Mouse (Mus musculus): Measurements from ENCODE around the gene E2f8.

- TF ChIP-seq CTCF (IDR thresholded peaks at IDR 0.05; ENCODE audit: extremely low read depth, insufficient read length, insufficient replicate concordance, low read depth, low read length) (no peak), POLR2A (IDR thresholded peaks at IDR 0.05; ENCODE audit: low read depth, low read length) (no peak)
Measured at GRCm38 (mm10) chr7:48918389-48918788, 37.0 kb upstream of the E2f8 start.
